Mouse (Mus musculus): ENCODE data around the gene Plekhg5.
A peak's percentile ranks its signal among the peaks of the same experiment; 100 is the strongest.
"Not testable (repeated sequence)": the region's sequence is repeated elsewhere in the genome, so short reads cannot be mapped to it uniquely, and the experiment has no call there.

Gene Plekhg5

DNA sequence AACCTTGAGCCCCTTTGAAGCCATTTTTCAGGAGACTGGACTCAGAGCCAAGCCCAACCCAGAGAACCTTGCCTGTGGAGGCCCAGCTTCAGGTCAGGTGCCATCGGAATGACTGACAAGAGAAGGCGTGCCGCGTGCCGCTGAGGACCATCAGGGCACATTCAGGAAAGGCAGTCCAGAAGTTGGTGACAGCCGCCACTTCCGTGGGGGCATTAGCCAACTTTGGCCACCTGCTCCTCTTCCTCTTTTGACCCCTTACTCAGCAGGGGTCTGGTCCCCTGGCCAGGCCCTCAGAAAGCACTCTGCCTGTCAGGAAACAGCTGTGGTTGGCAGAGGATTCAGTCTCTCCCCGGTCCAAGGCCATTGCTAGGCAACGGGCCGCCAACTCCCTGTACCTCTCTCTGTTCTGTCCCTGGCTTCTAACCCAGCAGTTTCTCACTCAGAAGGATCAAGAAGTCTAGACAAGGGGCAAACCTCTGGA lies at the start of gene Plekhg5:
Gene Plekhg5, plus strand, starts transcription at position 378 of the 481 bp plus-strand sequence.
- DNase-seq = no peak

DNA sequence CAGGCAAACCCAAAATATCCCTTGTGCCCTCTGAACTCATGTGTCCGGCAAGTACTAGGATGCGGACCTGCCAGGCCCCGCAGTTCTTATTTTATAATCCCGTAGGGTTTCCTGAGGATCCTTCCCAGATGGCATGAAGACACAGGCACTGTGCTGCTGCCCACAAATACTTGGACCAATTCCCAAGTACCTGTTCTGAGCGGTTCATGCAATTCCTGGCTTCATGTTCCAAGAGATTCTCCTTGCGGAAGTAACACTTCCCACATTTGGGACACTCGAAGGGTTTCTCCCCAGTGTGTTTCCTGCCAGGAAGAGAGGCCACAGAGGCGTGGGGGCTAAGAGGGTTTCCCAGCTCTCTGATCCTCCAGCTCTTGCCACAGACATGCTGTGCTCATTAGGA lies 49.8 kb upstream of the Plekhg5 start:
- DNase-seq = peak; percentile 57

DNA sequence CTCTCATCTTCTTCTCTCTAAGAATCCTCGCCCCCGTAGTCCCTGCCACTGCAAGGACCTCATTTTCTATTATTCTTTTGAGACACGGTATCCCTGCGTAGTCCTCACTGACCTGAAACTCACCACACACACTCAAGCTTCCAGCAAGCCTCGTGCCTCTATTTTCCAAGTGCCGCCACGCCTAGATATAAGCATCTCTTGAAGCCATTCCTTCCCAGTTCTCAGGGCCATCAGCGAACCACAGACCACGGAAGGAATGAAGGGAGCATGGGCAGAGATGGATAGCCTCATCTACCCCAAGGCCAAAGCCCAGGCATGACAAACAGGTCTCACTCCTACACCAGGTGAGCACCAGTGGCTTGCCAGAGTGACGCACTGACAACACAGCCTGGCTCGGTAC lies 47.8 kb upstream of the Plekhg5 start:
- no peak for DNase-seq

DNA sequence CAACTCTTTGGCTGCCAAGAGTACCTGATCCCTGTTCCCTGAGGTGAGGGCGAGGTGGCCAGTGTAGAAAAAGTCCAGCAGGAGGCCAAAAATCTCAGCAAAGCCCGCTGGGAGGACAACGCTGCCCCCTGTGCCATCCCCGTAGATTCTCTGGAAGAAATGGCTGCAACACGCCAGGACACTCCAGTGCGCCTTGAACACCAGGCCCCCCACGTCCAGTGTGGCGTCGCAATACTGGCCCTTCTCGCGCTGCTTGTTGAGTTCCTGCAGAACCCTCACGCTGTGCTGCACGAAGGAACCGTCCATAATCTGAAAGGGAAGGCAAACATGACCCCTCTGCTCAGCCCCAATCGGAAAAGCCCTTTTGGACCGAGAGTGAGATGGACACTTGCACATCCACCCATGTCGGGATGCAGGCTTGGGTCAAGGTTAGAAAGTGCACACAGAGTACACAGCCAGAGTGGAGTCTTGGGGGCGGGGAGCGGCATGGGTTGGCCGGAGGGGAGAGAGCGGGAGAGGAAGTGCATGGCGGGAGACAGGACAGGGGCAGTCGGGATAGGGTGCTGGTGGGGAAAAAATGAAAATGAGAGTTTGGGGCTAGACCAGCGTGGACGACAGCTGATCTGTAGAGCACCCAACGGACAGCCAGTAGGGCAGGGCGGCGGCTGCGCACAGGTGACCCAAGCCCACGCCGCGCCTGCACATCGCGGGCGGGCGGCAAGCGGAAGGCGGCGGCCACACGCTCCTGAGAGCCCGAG lies 45.4 kb upstream of the Plekhg5 start:
- peak; percentile 55 for DNase-seq

DNA sequence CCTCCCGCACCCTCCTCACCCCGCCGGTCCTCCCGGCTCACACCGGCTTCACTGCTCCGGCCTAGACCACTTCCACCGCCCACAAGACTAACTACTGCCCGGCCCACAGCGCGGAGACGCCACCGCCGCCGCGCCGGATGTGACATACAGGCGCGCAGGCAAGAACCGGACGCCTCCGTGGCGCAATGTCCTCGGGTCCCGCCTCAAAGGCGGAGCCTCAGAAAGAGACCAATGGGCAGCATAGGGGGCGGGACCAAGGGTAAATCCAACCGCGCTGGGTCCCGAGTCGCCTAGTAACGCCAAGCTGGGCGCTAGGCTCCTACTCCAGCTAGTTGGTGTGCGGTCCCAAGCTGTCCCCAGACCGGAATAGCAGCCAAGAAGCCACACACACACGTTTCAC lies 44.8 kb upstream of the Plekhg5 start, which contains the start of gene Zbtb48:
Gene Zbtb48, minus strand, starts transcription at position 148 of the 400 bp plus-strand sequence.
- DNase-seq = peak; percentile 97

DNA sequence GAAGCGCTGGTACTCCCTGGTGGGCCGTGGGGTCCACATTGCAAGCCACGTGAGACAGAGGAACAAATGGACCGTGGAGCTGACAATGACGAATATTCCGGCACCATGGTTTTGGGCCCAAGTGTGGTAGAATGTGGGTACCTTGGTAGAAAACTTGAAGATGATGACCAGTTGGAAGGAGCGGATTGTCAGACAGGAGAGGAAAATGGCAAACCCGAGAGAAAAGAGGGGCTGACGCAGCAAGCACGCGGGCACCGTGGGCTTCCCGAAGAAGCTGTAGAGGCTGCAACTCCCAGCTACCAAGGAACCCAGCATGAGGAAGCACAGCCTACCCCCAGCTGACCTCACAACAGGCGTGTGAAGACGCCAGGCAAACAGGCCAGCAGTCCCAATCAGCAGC lies 43.8 kb upstream of the Plekhg5 start:
- peak; percentile 57 for DNase-seq

DNA sequence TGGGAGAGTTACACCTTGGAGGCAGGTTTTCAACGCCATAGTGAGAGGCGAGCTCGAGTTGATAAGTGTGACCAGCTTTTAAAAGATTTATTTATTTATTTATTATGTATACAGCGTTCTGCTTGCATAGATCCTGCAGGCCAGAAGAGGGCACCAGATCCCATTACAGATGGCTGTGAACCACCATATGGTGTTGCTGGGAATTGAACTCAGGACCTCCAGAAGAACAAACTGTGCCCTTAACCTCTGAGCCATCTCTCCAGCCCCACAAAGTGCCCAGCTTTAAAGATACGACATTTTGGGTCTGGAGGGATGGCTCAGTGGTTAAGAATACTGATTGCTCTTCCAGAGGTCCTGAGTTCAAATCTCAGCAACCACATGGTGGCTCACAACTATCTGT lies 43.2 kb upstream of the Plekhg5 start:
- DNase-seq = peak; percentile 39

DNA sequence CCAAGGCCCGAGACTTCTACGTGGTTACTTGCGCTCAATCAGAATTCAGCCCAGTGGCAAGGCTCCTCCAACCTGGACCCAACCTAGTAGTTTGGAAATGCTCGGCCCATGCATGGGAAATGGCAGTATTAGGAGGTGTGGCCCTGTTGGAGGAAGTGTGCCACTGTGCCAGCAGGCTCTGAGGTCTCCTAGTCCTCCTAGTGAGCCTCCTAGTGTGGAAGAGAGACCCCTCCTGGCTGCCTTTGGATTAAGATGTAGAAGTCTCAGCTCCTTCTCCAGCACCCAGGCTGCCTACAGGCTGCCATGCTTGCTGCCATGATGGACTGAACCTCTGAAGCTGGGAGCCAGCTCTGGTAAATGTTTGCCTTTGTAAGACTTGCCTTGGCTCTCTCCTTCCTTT lies 42.3 kb upstream of the Plekhg5 start:
- no peak for DNase-seq

DNA sequence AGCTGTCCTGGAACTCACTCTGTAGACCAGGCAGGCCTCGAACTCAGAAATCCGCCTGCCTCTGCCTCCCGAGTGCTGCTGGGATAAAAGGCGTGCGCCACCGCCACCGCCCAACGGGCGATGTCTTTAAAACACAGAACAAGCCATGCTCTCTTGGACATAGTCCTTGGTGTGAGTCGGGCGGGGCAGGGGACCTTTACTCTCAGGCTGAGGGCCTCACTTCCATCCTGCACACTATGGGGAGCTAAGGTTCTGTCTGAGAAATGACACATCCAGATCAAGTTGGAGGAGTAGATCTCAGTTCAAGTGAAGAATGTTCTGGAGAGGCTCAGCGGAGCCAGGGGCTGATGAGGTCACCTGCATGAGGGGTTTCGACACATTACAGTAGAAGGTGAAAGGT lies 39.4 kb upstream of the Plekhg5 start:
- no peak for DNase-seq

DNA sequence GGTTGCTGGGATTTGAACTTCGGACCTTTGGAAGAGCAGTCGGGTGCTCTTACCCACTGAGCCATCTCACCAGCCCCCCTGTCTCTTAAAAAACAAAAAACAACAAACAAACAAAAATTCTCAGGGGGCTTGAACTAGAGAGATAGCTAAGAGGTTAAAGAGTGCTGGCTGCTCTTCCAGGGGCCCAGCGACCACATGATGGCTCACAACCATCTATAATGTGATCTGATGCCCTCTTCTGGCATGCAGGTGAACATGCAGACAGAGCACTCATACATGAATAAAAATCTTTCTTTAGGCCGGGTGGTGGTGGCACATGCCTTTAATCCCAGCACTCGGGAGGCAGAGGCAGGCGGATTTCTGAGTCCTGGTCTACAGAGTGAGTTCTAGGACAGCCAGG lies 35.8 kb upstream of the Plekhg5 start:
- not testable (repeated sequence) for DNase-seq

DNA sequence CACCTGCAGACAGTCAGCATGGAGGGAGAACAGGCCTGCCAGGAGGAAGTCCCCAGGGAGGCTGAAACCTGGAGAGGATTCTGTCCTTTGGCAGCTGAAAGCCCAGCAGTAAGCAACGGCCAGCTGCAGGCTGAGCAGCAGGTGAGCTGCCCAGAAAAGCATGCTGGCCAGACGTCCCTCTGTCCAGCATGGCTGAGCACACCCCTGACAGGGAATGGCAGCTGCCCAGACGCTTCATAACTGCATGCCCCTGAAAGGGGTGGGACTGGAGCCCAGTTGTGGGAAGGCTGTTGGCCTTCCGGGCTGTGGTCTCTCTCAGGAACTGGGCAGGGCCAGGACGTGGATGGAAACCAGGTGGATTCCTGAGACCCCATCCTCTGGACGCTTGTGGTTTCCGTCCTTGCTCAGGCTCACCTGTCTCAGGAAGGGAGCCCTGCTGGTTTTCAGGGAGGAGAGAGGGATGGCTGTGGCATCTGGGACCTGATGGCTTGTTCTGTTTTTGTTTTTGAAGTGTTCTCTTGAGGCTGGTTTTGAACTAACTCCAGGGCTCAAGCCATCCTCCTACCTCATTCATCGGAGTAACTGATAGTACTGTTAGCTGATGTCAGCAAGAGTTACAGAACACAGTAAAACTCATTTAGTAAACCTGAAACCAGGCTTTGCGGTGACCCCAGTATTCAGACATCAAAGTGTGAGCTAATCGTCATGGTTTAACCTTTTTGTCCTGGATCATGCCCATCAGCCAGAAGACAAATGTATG lies 33.9 kb upstream of the Plekhg5 start, which contains the start of gene Tas1r1:
Gene Tas1r1, minus strand, starts transcription at position 344 of the 760 bp plus-strand sequence.
- DNase-seq = peak; percentile 35

DNA sequence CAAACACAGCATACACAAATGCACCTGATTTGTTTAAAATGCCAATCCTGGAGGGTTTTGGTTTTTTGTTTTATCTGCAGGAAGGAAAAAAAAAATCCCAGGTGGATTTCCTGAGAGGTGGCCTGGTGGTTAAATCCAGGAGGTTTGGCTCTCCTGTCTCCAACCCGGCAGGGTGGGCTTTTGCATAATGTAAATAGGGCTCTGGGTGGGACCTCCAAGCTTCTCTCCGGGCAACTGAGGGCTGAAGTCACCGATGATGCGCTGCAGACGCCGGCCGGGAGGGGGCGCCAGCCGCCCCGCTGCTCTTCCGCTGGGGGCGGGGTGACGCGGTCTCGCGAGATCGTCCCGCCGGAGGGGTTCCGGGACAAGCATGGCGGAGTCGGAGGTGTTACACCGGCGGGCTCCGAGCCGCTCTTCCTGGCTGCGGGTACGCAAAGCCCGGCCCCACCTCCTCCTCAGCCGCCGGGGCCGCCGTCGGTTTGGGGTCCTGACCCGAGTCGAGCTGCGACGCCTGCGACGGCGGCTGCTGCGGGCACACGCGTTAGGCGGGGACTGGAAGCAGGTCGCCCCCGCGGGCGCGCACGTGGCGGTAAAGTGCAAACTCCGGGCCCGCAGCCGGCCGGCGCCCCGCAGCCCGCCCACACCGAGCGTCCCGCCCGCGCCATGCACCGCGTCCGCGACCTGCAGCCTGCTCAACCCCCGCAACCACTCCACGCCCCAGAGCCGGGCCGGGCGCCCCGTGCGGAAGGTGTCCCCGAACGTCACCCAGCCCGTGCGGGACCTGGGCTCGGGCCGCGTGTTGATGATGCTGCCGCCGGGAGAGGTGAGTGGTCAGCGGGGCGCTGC lies 33.1 kb upstream of the Plekhg5 start, which contains the start of gene Nol9:
Gene Nol9, plus strand, starts transcription at position 337 of the 846 bp plus-strand sequence.
- peak; percentile 91 for DNase-seq

DNA sequence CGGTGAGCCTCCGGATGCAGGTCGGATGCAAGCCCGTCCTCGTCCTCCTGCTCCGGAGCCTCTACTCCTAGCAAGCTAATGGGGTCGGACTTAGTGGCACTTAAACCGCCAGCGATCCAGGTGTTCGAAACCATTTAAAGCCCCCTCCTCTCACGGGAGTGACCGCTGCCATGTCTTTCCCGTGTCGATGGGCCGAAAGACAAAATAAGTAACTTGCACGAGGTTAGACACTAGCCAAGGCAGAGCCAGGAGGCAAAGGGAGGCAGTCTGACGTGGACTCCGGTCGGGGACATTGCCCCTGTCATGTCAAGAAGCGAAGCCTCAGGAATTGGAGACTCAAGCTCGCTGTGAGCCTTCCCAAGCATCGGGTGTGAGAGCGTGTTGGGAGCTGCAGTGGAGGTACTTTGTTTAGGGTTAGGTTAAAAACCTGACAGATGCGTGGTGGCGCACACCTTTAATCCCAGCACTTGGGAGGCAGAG lies 32.4 kb upstream of the Plekhg5 start:
- no peak for DNase-seq

DNA sequence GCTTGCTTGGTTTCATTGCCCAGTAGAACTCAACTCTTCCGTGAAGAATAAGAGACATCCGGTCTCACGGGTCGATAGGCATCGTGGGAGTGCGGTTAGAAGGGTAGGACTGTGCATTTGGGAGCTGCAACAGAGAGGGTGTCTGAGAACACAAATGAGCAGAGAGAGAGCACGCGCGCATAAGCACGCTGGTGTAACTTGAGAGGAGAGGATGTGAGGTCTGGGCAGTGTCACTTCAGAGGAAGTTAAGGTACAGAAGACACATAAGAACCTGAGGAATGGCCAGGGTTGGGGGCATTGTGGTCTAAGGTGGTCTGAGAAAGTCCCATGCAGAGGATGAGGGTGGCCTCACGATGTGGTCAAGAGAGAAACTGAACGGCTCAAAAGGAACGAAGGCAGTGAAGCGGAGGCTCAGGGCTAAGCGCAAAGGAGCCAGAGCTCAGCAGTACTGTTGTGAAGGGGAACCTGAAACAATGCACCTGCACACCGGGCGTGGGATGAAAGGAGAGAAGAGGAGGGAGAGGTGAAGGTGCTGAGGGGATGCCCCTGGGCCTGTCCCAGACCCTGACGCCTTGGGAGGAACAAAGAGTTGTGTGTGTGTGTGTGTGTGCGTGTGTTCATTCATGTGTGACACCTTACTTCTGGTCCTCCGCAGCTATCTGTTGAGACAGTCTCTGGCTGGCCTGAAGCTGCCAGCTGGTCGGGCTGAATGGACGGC lies 30.2 kb upstream of the Plekhg5 start:
- DNase-seq = no peak

DNA sequence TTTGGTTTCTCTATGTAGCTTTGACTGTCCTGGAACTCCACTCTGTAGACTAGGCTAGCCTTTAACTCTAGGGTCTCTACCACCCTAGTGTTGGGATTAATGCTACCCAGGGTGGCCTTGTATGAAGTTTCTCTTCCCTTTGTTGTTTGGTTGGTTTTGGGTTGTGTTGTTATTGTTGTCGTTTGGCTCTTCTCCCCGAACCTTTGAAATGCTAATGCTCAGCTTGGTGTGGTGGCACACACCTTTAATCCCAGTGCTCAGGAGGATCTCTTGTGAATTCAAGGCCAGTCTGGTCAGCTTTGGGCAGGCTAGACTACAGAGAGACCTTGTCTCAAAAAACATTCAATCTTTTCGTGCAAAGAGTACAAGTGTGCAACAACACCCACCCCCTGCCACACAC lies 29.1 kb upstream of the Plekhg5 start:
- DNase-seq = no peak

DNA sequence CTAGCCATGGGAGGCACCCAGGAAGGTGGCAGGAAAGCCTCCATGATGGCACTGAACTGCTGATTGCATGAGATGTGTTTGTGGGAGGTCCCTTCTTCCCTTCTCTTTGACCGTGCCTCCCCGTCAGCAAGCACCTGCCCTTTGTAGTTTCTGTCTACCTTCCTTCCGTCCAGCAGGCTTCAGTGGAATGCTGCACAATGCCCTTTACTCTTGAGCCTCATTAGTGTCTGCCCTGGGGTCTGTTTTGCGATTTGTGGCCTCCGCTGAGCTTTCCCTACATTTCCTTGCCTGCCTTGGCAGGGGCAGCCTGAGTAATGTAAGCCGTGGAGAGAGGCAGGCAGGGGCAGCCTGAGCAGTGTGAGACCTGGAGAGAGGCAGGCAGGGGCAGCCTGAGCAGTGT lies 27.7 kb upstream of the Plekhg5 start:
- DNase-seq = no peak

DNA sequence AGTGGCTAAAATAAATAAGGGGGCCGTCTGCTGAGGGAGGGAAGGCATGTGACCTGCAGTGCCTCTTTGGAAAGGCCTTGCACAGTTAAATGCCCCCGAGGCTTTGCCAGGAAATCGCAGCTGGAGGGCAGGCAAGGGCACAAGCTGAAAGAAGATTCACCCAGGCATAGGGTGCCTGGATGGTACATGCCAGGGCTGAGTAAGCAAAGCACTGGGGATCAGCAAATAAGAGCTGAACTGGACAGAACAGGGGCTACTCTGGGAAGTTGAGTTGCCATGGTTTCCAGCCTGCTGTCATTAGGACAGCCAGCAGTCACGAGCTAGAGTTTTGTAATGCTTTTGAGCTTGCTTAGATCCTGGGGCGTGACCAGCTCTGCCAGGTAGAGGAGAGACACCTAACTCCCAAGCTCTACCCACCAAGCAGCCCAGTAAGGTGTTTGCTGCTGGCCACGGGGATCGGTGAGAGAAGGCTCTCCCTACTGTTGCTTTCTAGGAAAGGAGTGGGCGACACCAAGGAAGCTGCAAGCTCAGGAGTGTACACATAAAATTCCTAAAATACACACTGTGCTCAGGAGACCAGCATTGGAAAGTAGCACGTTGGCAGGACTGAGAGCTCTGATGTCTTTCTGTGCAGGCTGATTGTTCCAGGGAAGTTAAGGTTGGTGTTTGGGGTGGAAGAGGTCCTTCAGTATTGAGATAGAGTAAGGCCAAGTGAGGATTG lies 9.7 kb upstream of the Plekhg5 start:
- no peak for DNase-seq

DNA sequence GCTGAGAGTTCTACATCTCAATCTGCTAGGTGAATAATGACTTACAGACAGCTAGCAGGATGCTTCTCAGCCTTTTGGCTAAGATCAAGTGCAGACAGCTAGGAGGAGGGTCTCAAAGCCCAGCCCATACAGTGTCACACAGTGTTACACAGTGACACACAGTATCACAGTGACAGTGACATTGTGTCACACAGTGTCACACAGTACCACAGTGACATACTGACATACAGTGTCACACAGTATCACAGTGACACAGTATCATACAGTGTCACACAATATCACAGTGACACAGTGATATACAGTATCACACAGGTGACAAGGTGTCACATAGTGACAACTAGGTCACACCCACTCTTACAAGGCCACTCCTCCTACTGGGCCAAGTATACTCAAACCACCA lies 5.0 kb upstream of the Plekhg5 start:
- DNase-seq = no peak

DNA sequence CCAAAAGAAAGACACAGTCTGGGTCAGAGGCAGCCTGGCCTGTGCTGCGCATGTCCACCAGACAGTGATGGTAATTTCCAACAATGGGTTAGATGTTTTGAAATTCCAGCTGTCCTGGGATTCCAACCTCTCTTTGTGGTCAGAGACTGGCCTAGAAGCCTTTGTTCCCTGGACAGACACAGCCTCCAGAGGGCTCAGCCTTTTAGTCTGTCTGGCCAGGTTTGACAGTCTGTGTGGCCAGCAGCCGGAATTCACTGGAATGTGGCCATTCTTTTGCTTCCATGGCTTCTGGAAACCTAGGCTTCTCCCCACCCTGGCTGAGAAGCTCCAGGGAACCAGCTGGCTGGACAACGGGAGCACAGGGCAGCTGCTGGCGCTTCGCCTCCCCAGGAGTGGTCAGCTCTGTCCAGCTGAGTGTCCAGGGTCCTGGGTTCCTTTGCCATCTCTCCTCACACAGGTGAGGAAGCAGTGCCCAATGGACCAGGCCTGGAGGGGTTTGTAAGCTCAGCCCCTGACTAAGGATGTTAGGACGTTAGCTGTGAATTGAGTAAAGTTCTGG lies 4.1 kb upstream of the Plekhg5 start:
- no peak for DNase-seq

DNA sequence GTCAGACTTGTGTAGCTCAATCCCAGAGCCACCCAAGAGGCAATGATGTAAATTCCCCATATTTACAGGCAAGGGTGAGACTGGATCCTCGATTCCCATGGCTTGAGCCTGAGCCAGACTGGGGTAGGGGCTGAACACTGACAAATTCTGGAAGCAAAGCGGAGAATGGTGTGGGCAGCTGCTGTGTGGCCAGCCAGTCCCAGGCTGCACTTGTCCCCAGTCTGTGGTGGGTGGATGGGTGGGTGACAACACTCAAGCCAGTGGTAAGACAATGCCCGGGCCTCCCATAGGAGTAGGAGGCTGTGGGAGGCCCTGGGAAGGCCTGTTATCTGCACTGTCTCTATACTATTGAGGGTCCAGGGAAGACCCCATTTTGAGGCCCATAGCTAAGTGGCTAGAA lies 3.1 kb upstream of the Plekhg5 start:
- no peak for DNase-seq

Data from cerebellum, adult 9-11 months (tissue).